In genomic region chr14:55078366-55078989, GRCm38 (mm10) we compare ENCODE assay signal across 8 mouse cellular contexts. TPM values are rescaled to one million over a fixed set of nuclear protein-coding genes. Genes with fewer than 3 reads are reported as not detected.
DNase-seq lines count a peak whose midpoint lies in the region; ATAC-seq lines count a peak whose summit lies in the region.

No protein-coding gene starts in this region.

- no peak overlapping the region for H3K9ac ChIP-seq in liver, embryonic 16.5 days (ENCODE audit: low read depth, low read length)

- H3K4me2 ChIP-seq in liver, embryonic 16.5 days (ENCODE audit: low read depth, low read length) = 0 out of 2 replicates have a peak overlapping the region, but pooled peaks have one; percentile 11

- WGBS in liver, embryonic 16.5 days (ENCODE audit: insufficient replicate concordance) = 5% methylated on average over 23 of the region's 23 CpGs

- peaks cover 7% of the 10 kb centered on the region for H3K4me1 ChIP-seq in liver, embryonic 16.5 days (ENCODE audit: control insufficient read depth, low read depth, low read length)

- 0 out of 2 replicates have a peak, but pooled peaks have one; percentile 3 for ATAC-seq in cerebellum, adult (ENCODE audit: insufficient number of reproducible peaks, low FRiP score, low TSS enrichment)
- ATAC-seq in liver, embryonic 16.5 days (ENCODE audit: low read depth) = no peak; the same call in 1 of the 2 replicates

- peaks cover 23% of the 10 kb centered on the region for H3K27me3 ChIP-seq in liver, embryonic 16.5 days (ENCODE audit: control insufficient read depth, insufficient read depth, low read depth, low read length)

- no peaks in the 10 kb centered on the region for H3K36me3 ChIP-seq in liver, embryonic 16.5 days (ENCODE audit: control insufficient read depth, insufficient read depth)

- DNase-seq in cerebellum, adult 11-12 months = no peak
- peak; percentile 7 for DNase-seq in thymus, postnatal 0 days (ENCODE audit: low spot score)
- no peak for DNase-seq in thymus, postnatal 4 days
- DNase-seq in right cerebral cortex, postnatal 14 days = no peak
- DNase-seq in thymus, adult 18-20 months = no peak
- DNase-seq in layer of hippocampus, adult 11-12 months (ENCODE audit: low spot score) = no peak

- no peak overlapping the region for H3K4me3 ChIP-seq in liver, embryonic 16.5 days (ENCODE audit: low read depth, low read length)

- H3K9me3 ChIP-seq in liver, embryonic 16.5 days (replicated peaks; ENCODE audit: control insufficient read depth, low read length) = no peaks in the 10 kb centered on the region

- H3K27ac ChIP-seq in liver, embryonic 16.5 days (ENCODE audit: low read length) = no peak overlapping the region

RNA-seq across cellular contexts. Expression of gene Zfhx2, which starts 13.6 kb away (rescaled TPM):
- polyA plus RNA-seq in thymus, postnatal 0 days (2015; fragmentation: Nextera tagmentation; extraction: Ambion mirVana) = 1.1 and 1.5 TPM in 2 replicates
- polyA plus RNA-seq in liver, embryonic 16.5 days (2015; fragmentation: Nextera tagmentation; extraction: Ambion mirVana) = 0.84 and 1.1 TPM in 2 replicates

RNA-seq across cellular contexts. Expression of gene Thtpa, which starts 16.1 kb away (rescaled TPM):
- 9.8 and 10.3 TPM in 2 replicates for polyA plus RNA-seq in thymus, postnatal 0 days (2015; fragmentation: Nextera tagmentation; extraction: Ambion mirVana)
- polyA plus RNA-seq in liver, embryonic 16.5 days (2015; fragmentation: Nextera tagmentation; extraction: Ambion mirVana) = 5.1 and 5.3 TPM in 2 replicates

RNA-seq across cellular contexts. Expression of gene Ap1g2, which starts 27.9 kb away (rescaled TPM):
- 32.0 and 38.3 TPM in 2 replicates for polyA plus RNA-seq in thymus, postnatal 0 days (2015; fragmentation: Nextera tagmentation; extraction: Ambion mirVana)
- 16.9 and 19.8 TPM in 2 replicates for polyA plus RNA-seq in liver, embryonic 16.5 days (2015; fragmentation: Nextera tagmentation; extraction: Ambion mirVana)

RNA-seq across cellular contexts. Expression of gene Jph4, which starts 38.3 kb away (rescaled TPM):
- polyA plus RNA-seq in thymus, postnatal 0 days (2015; fragmentation: Nextera tagmentation; extraction: Ambion mirVana) = 0.09 TPM in 2 replicates
- polyA plus RNA-seq in liver, embryonic 16.5 days (2015; fragmentation: Nextera tagmentation; extraction: Ambion mirVana) = not detected in 2 replicates
